Mouse (Mus musculus): ENCODE measurements around the gene Hmcn2. TPM values are rescaled to one million over a fixed set of nuclear protein-coding genes. Genes with fewer than 3 reads are reported as not detected.
A peak's percentile ranks its signal among the peaks of the same experiment; 100 is the strongest.

Gene Hmcn2
- polyA plus RNA-seq, 1 experiment from 2014 or later = 5.5 TPM

DNA sequence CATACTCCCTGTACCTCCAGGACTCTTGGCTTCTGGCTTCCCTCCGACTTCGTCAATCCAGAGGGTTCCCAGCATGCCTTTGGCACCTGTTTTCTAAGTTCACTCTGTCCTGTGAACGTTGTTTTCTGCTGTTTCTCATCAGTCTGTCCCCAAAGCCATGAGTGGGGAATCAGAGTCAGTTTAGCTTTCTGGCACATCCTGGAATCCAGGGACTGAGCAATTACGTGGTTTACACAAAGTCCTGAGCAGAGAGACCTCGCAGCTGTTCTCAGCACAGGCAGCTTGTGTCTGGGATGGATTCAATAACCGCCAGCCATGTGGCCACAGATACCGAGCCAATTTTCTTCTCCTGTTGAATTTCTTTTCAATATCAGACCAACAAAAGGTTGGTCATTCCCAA lies 53.0 kb downstream of the Hmcn2 start:
- no peak overlapping the region for H3K9ac ChIP-seq (ENCODE audit: low read depth, low read length)
- no peak overlapping the region for H3K27ac ChIP-seq (ENCODE audit: low read depth, low read length)
- H3K4me1 ChIP-seq (replicated peaks; ENCODE audit: control insufficient read depth, insufficient read depth, low read length) = no peaks in the 10 kb centered on the region
- H3K4me2 ChIP-seq (replicated peaks; ENCODE audit: low read depth) = no peak overlapping the region
- H3K4me3 ChIP-seq (ENCODE audit: low read depth, low read length) = no peak overlapping the region
- no peaks in the 10 kb centered on the region for H3K27me3 ChIP-seq (replicated peaks; ENCODE audit: control insufficient read depth, insufficient read depth, low read length)
- no peaks in the 10 kb centered on the region for H3K36me3 ChIP-seq (ENCODE audit: control insufficient read depth, insufficient read depth)
- H3K9me3 ChIP-seq (ENCODE audit: control insufficient read depth) = 0 out of 2 replicates have a peak, but pooled peaks cover 3% of the 10 kb centered on the region
- no peak for TF ChIP-seq CTCF (IDR thresholded peaks at IDR 0.05; ENCODE audit: low read depth)
- ATAC-seq = no peak
- 64% methylated on average over 7 of the region's 7 CpGs for WGBS

DNA sequence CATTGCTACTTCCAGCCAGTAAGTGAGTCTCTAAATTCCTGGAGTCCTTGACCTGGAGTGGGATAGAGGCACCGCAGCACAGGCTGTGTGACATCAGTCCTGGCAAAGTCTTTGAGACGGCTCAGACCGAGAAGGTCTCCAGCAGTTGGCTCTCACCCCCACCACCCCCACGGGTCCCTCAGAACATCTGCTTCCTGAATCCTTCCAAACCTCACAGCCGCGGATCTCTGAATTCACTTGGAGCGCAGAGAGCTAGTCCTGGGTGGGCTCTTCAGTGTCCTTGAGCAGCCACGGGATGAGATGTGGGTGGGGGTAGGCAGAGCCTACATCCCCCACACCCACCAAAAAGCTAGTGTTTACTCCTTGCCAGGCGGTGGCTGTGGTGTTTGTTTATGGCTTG lies 57.2 kb downstream of the Hmcn2 start:
- TF ChIP-seq CTCF (IDR thresholded peaks at IDR 0.05; ENCODE audit: low read depth) = no peak
- no peak overlapping the region for H3K4me2 ChIP-seq (replicated peaks; ENCODE audit: low read depth)

GRCm38 (mm10) chr2:31372186-31372585 lies 58.0 kb downstream of the Hmcn2 start:
- H3K27me3 ChIP-seq (replicated peaks; ENCODE audit: control insufficient read depth, insufficient read depth, low read length) = no peaks in the 10 kb centered on the region
- 0 out of 2 replicates have a peak, but pooled peaks cover 4% of the 10 kb centered on the region for H3K9me3 ChIP-seq (ENCODE audit: control insufficient read depth)
- no peaks in the 10 kb centered on the region for H3K4me1 ChIP-seq (replicated peaks; ENCODE audit: control insufficient read depth, insufficient read depth, low read length)
- H3K9ac ChIP-seq (ENCODE audit: low read depth, low read length) = no peak overlapping the region
- H3K4me3 ChIP-seq (ENCODE audit: low read depth, low read length) = no peak overlapping the region
- no peak overlapping the region for H3K4me2 ChIP-seq (replicated peaks; ENCODE audit: low read depth)
- H3K36me3 ChIP-seq (ENCODE audit: control insufficient read depth, insufficient read depth) = no peaks in the 10 kb centered on the region
- TF ChIP-seq CTCF (IDR thresholded peaks at IDR 0.05; ENCODE audit: low read depth) = peak; percentile 38
- WGBS = 97% methylated on average over 4 of the region's 4 CpGs
- H3K27ac ChIP-seq (ENCODE audit: low read depth, low read length) = no peak overlapping the region
- ATAC-seq = no peak

More for the DNA sequence above, 57.2 kb downstream of the Hmcn2 start:
- Histone ChIP-seq H3K9me3 (ENCODE audit: control insufficient read depth) (0 out of 2 replicates have a peak, but pooled peaks cover 4% of the 10 kb centered on the region), H3K9ac (ENCODE audit: low read depth, low read length) (no peak overlapping the region), H3K4me3 (ENCODE audit: low read depth, low read length) (no peak overlapping the region), H3K27me3 (replicated peaks; ENCODE audit: control insufficient read depth, insufficient read depth, low read length) (no peaks in the 10 kb centered on the region), H3K4me1 (replicated peaks; ENCODE audit: control insufficient read depth, insufficient read depth, low read length) (no peaks in the 10 kb centered on the region), H3K36me3 (ENCODE audit: control insufficient read depth, insufficient read depth) (no peaks in the 10 kb centered on the region), H3K27ac (ENCODE audit: low read depth, low read length) (no peak overlapping the region)
- ATAC-seq = no peak
- WGBS = 53% methylated on average over 9 of the region's 9 CpGs

GRCm38 (mm10) chr2:31374415-31374814 lies 60.2 kb downstream of the Hmcn2 start:
- H3K27ac ChIP-seq (ENCODE audit: low read depth, low read length) = no peak overlapping the region
- no peak overlapping the region for H3K9ac ChIP-seq (ENCODE audit: low read depth, low read length)
- TF ChIP-seq CTCF (IDR thresholded peaks at IDR 0.05; ENCODE audit: low read depth) = no peak
- no peak overlapping the region for H3K4me3 ChIP-seq (ENCODE audit: low read depth, low read length)
- no peak for ATAC-seq
- H3K9me3 ChIP-seq (ENCODE audit: control insufficient read depth) = 0 out of 2 replicates have a peak, but pooled peaks cover 4% of the 10 kb centered on the region
- H3K27me3 ChIP-seq (replicated peaks; ENCODE audit: control insufficient read depth, insufficient read depth, low read length) = no peaks in the 10 kb centered on the region
- H3K36me3 ChIP-seq (ENCODE audit: control insufficient read depth, insufficient read depth) = no peaks in the 10 kb centered on the region
- H3K4me1 ChIP-seq (replicated peaks; ENCODE audit: control insufficient read depth, insufficient read depth, low read length) = no peaks in the 10 kb centered on the region
- 47% methylated on average over 1 of the region's 1 CpGs for WGBS
- no peak overlapping the region for H3K4me2 ChIP-seq (replicated peaks; ENCODE audit: low read depth)

- Histone ChIP-seq H3K4me2 (replicated peaks; ENCODE audit: low read depth) (no peak overlapping the region), H3K4me1 (replicated peaks; ENCODE audit: control insufficient read depth, insufficient read depth, low read length) (no peaks in the 10 kb centered on the region), H3K27me3 (replicated peaks; ENCODE audit: control insufficient read depth, insufficient read depth, low read length) (no peaks in the 10 kb centered on the region), H3K4me3 (ENCODE audit: low read depth, low read length) (no peak overlapping the region), H3K9me3 (ENCODE audit: control insufficient read depth) (0 out of 2 replicates have a peak, but pooled peaks cover 4% of the 10 kb centered on the region), H3K9ac (ENCODE audit: low read depth, low read length) (no peak overlapping the region), H3K27ac (ENCODE audit: low read depth, low read length) (no peak overlapping the region), H3K36me3 (ENCODE audit: control insufficient read depth, insufficient read depth) (no peaks in the 10 kb centered on the region; the same call in 1 of the 2 replicates)
- no peak for ATAC-seq
- 45% methylated on average over 3 of the region's 3 CpGs for WGBS
- no peak for TF ChIP-seq CTCF (IDR thresholded peaks at IDR 0.05; ENCODE audit: low read depth)
Measured at GRCm38 (mm10) chr2:31376057-31376456, 61.8 kb downstream of the Hmcn2 start.

DNA sequence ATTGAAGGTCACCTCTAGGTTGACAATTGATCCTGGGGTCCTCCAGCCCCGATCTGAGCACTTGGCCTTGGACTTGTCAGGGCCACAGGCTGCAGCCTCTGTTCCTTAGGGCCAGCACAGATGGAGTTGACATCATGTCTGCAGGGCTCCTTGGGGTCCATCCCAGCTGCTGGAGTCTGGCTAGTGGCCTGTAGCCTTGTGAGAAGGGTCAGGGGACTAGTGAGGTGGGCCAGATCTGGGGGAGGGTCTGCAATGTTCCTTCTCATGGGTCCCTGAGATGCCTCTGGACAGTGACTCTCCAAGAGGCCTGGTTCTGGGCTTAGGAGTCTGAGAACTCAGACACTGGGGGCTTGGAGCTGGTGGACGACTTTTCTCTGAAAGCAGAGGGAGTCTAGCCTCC lies 63.3 kb downstream of the Hmcn2 start:
- Histone ChIP-seq H3K27ac (ENCODE audit: low read depth, low read length) (no peak overlapping the region), H3K4me2 (replicated peaks; ENCODE audit: low read depth) (no peak overlapping the region), H3K9me3 (ENCODE audit: control insufficient read depth) (no peaks in the 10 kb centered on the region), H3K4me1 (replicated peaks; ENCODE audit: control insufficient read depth, insufficient read depth, low read length) (no peaks in the 10 kb centered on the region), H3K36me3 (ENCODE audit: control insufficient read depth, insufficient read depth) (no peaks in the 10 kb centered on the region; the same call in 1 of the 2 replicates), H3K9ac (ENCODE audit: low read depth, low read length) (no peak overlapping the region), H3K27me3 (replicated peaks; ENCODE audit: control insufficient read depth, insufficient read depth, low read length) (no peaks in the 10 kb centered on the region), H3K4me3 (ENCODE audit: low read depth, low read length) (no peak overlapping the region)
- 61% methylated on average over 2 of the region's 2 CpGs for WGBS
- no peak for TF ChIP-seq CTCF (IDR thresholded peaks at IDR 0.05; ENCODE audit: low read depth)
- ATAC-seq = no peak
